Mouse (Mus musculus) stomach, embryonic 14.5 days (tissue): Measurements from ENCODE around the gene Gm21209. TPM values are rescaled to one million over a fixed set of nuclear protein-coding genes. Genes with fewer than 3 reads are reported as not detected.
"Not testable (repeated sequence)": the region's sequence is repeated elsewhere in the genome, so short reads cannot be mapped to it uniquely, and the experiment has no call there.

ENCODE experiments used
- ATAC-seq: fragments of 200-750 bp; cut with Nextera tagmentation; 2 replicates; pipeline ENCODE4 v1.8.0; 2017; ENCODE audit warnings: low read depth, moderate TSS enrichment; ENCODE audit not compliant: insufficient number of reproducible peaks, insufficient read depth, low FRiP score
- H3K27ac ChIP-seq: fragments of 300-500 bp; sonication (generic); 2 replicates; pipeline ENCODE4 v1.5.1; 2014; ENCODE audit warnings: mild to moderate bottlenecking, low read length, moderate library complexity, mixed read lengths
- H3K27me3 ChIP-seq: fragments of 300-500 bp; sonication (generic); 2 replicates; pipeline ENCODE4 v1.6.1; 2014; ENCODE audit warnings: low read length, control low read depth, mixed read lengths; ENCODE audit not compliant: control insufficient read depth, insufficient read depth
- H3K36me3 ChIP-seq: fragments of 300-500 bp; sonication (generic); 2 replicates; pipeline ENCODE4 v1.6.1; 2014; ENCODE audit warnings: mild to moderate bottlenecking, control low read depth, low read length, moderate library complexity, mixed read lengths; ENCODE audit not compliant: control insufficient read depth, insufficient read depth
- H3K4me1 ChIP-seq: fragments of 300-500 bp; sonication (generic); 2 replicates; pipeline ENCODE4 v1.6.1; 2014; ENCODE audit warnings: low read length, control low read depth, mixed read lengths; ENCODE audit not compliant: control insufficient read depth, insufficient read depth
- H3K4me2 ChIP-seq: fragments of 300-500 bp; sonication (generic); replicated peaks from 2 replicates; pipeline ENCODE4 v1.6.1; 2014; ENCODE audit warnings: low read depth, low read length, control low read depth
- H3K4me3 ChIP-seq: fragments of 300-500 bp; sonication (generic); 2 replicates; pipeline ENCODE4 v1.5.1; 2014; ENCODE audit warnings: low read depth, low read length, control low read depth
- H3K9ac ChIP-seq: fragments of 300-500 bp; sonication (generic); replicated peaks from 2 replicates; pipeline ENCODE4 v1.6.1; 2014; ENCODE audit warnings: low read depth, mild to moderate bottlenecking, control low read depth, low read length, moderate library complexity, mixed read lengths
- H3K9me3 ChIP-seq: fragments of 300-500 bp; sonication (generic); 2 replicates; pipeline ENCODE4 v1.6.1; 2016; ENCODE audit warnings: low read depth, low read length, control low read depth; ENCODE audit not compliant: control insufficient read depth
- WGBS: fragments of 180-500 bp; shearing (Covaris S2); extraction: QIAGEN DNeasy Blood & Tissue Kit; methylation state at CpG from one replicate; pipeline ENCODE4 v1.1.7; 2014; 5-methylcytosine and 5-hydroxymethylcytosine counted together
- polyA plus RNA-seq: library from polyadenylated mRNA; unstranded; fragments of >200 nt; fragmentation: Nextera tagmentation; extraction: Ambion mirVana; gene quantifications from 2 replicates; pipeline ENCODE4 v1.2.1, GENCODE M21; 2014

Gm21209 gene
- polyA plus RNA-seq: not detected in 2 replicates

- ATAC-seq, H3K4me2 ChIP-seq, H3K27me3 ChIP-seq, H3K36me3 ChIP-seq, H3K9me3 ChIP-seq, H3K4me1 ChIP-seq, H3K9ac ChIP-seq, H3K4me3 ChIP-seq, H3K27ac ChIP-seq: not testable (repeated sequence)
- no CpG with 5 or more reads among the region's 6 CpGs for whole genome bisulfite sequencing
Observed at GRCm38 (mm10) chrY:49570856-49571255, at the start of gene Gm21209. Gene Gm21209 (plus strand): TSS chrY:49571156.
